Mouse (Mus musculus) liver, embryonic 14.5 days (tissue): ENCODE measurements around the gene AL731706.1. TPM values are rescaled to one million over a fixed set of nuclear protein-coding genes. Genes with fewer than 3 reads are reported as not detected.

Source experiments
- ATAC-seq: fragments of 200-750 bp; cut with Nextera tagmentation; 2 replicates; pipeline ENCODE4 v1.8.0; 2017; ENCODE audit warnings: moderate number of reproducible peaks, mild to moderate bottlenecking, moderate library complexity; ENCODE audit not compliant: insufficient read depth
- DNase-seq, 3 experiments: peaks; one replicate each; pipeline ENCODE4 v3.0.0-alpha.2; 2012 to 2013; ENCODE audit warnings: low read depth in 3 of 3, low spot score in 3 of 3
- H3K27ac ChIP-seq: fragments of 300-500 bp; sonication (generic); 2 replicates; pipeline ENCODE4 v1.5.1; 2014; ENCODE audit warnings: moderate library complexity, mild to moderate bottlenecking, control low read depth, inconsistent platforms
- H3K27me3 ChIP-seq: fragments of 300-500 bp; sonication (generic); 2 replicates; pipeline ENCODE4 v1.6.1; 2014; ENCODE audit warnings: mild to moderate bottlenecking, low read length, moderate library complexity; ENCODE audit not compliant: control insufficient read depth, insufficient read depth
- H3K36me3 ChIP-seq: fragments of 300-500 bp; sonication (generic); replicated peaks from 2 replicates; pipeline ENCODE4 v1.6.1; 2014; ENCODE audit warnings: low read depth; ENCODE audit not compliant: control insufficient read depth, insufficient read depth
- H3K4me1 ChIP-seq, 2 experiments: fragments of 200-500 bp in 1 of 2; fragments of 300-500 bp in 1 of 2; sonication (generic) in 1 of 2; replicated peaks; 2 replicates each; pipeline ENCODE4 v1.6.1; 2012 to 2014; ENCODE audit warnings: antibody characterized with exemption in 1 of 2, inconsistent platforms in 1 of 2, low read length in 1 of 2; ENCODE audit not compliant: control insufficient read depth in 2 of 2, insufficient read depth in 2 of 2
- H3K4me2 ChIP-seq: fragments of 300-500 bp; sonication (generic); 2 replicates; pipeline ENCODE4 v1.6.1; 2014; ENCODE audit warnings: low read depth, mild to moderate bottlenecking, control low read depth, moderate library complexity
- H3K4me3 ChIP-seq, 2 experiments: fragments of 200-500 bp in 1 of 2; fragments of 300-500 bp in 1 of 2; sonication (generic) in 1 of 2; 2 replicates each; pipeline ENCODE4 v1.5.1; 2012 to 2014; ENCODE audit warnings: low read depth in 2 of 2, low read length in 2 of 2, mild to moderate bottlenecking in 2 of 2, control low read depth in 1 of 2, inconsistent platforms in 1 of 2, moderate library complexity in 1 of 2; ENCODE audit not compliant: insufficient read depth in 1 of 2
- H3K9ac ChIP-seq: fragments of 300-500 bp; sonication (generic); replicated peaks from 2 replicates; pipeline ENCODE4 v1.6.1; 2014; ENCODE audit warnings: mild to moderate bottlenecking, control low read depth, moderate library complexity
- H3K9me3 ChIP-seq: fragments of 300-500 bp; sonication (generic); 2 replicates; pipeline ENCODE4 v1.6.1; 2016; ENCODE audit warnings: low read length, mixed read lengths; ENCODE audit not compliant: control insufficient read depth
- CTCF ChIP-seq: IDR thresholded peaks from 2 replicates; pipeline ENCODE4 v1.5.1; 2016; ENCODE audit warnings: antibody characterized with exemption, low read depth, control low read depth
- EP300 ChIP-seq: IDR thresholded peaks from 2 replicates; pipeline ENCODE4 v1.6.1; 2016; ENCODE audit warnings: antibody characterized with exemption, low read depth
- WGBS: fragments of 180-500 bp; shearing (Covaris S2); extraction: QIAGEN DNeasy Blood & Tissue Kit; methylation state at CpG from one replicate; pipeline ENCODE4 v1.1.7; 2014; ENCODE audit not compliant: insufficient replicate concordance; 5-methylcytosine and 5-hydroxymethylcytosine counted together
- polyA plus RNA-seq, 2 experiments: library from polyadenylated mRNA; depleted of rRNA in 1 of 2; stranded (reverse) in 1 of 2; unstranded in 1 of 2; fragments of >200 nt; fragmentation: Nextera tagmentation in 1 of 2; extraction: Ambion mirVana in 1 of 2; gene quantifications; 2 replicates each; pipeline versions ENCODE4 v1.2.1 to v1.2.3; 2012 to 2014

The AL731706.1 gene
- polyA plus RNA-seq, 2 experiments, result 8.8 to 19.5 TPM

DNA sequence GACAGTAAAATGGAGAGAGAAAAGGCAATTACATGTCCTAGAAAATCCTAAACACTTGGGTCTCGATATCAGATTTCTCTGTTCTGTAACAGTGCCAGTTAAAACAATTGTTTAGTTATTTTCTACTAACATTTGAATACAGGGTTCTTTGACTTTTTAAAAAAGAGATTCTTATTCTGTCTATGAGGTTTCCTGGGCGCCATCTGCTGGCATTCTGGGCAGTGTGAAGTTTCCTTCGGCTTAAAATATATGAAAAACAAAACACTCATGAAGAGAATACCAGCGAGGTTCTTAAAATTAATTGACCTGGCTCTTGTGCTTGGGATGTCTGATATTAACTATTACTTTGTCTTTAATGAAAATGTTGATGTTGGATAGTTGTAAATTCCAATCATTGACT lies 4.3 kb downstream of the AL731706.1 start:
- H3K4me2 ChIP-seq, result no peak overlapping the region
- TF ChIP-seq CTCF, result no peak
- TF ChIP-seq EP300, result no peak
- DNase-seq (no peak), ATAC-seq (no peak)
- peaks cover 5% of the 10 kb centered on the region in 2 experiments for H3K4me1 ChIP-seq
- H3K4me3 ChIP-seq, result no peak overlapping the region
- 58% methylated on average over 4 of the region's 4 CpGs for WGBS
- no peaks in the 10 kb centered on the region for H3K9me3 ChIP-seq
- peaks cover 5% of the 10 kb centered on the region; the same call in 1 of the 2 replicates for H3K36me3 ChIP-seq
- no peak overlapping the region for H3K27ac ChIP-seq
- no peak overlapping the region for H3K9ac ChIP-seq
- H3K27me3 ChIP-seq, result no peaks in the 10 kb centered on the region

DNA sequence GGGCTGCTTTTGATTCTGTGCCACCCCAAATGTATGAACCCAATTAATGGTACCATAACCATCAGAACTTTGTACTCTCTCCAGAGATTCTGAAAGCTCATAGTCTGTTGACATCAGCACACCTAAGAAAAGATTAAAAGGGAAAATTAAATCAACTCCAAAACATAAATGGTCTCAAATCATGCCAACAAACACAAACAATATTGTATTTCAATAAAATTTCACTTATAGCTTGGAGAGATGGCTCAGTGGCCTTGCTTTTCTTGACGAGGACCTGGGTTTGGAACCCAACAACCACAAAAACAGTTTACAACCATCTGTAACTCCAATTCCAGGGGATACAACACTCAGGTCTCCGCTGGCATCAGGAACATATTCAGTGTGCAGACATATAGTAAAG lies 5.6 kb downstream of the AL731706.1 start, which contains the start of gene AL731706.2:
Gene AL731706.2 (minus strand): TSS at position 101 of the 400 bp plus-strand sequence.
- WGBS, result 68% methylated on average over 2 of the region's 2 CpGs
- DNase-seq (no peak), ATAC-seq (no peak)
- no peaks in the 10 kb centered on the region for H3K27me3 ChIP-seq
- peaks cover 13% of the 10 kb centered on the region for H3K36me3 ChIP-seq
- TF ChIP-seq EP300 (no peak), CTCF (no peak)
- H3K27ac ChIP-seq, result no peak within 1 kb of the TSS
- H3K4me2 ChIP-seq, result no peak within 1 kb of the TSS
- no peak within 1 kb of the TSS for H3K4me3 ChIP-seq
- H3K4me1 ChIP-seq, result peaks cover 5% of the 10 kb centered on the region in 2 experiments
- no peak within 1 kb of the TSS for H3K9ac ChIP-seq
- H3K9me3 ChIP-seq, result no peaks in the 10 kb centered on the region

DNA sequence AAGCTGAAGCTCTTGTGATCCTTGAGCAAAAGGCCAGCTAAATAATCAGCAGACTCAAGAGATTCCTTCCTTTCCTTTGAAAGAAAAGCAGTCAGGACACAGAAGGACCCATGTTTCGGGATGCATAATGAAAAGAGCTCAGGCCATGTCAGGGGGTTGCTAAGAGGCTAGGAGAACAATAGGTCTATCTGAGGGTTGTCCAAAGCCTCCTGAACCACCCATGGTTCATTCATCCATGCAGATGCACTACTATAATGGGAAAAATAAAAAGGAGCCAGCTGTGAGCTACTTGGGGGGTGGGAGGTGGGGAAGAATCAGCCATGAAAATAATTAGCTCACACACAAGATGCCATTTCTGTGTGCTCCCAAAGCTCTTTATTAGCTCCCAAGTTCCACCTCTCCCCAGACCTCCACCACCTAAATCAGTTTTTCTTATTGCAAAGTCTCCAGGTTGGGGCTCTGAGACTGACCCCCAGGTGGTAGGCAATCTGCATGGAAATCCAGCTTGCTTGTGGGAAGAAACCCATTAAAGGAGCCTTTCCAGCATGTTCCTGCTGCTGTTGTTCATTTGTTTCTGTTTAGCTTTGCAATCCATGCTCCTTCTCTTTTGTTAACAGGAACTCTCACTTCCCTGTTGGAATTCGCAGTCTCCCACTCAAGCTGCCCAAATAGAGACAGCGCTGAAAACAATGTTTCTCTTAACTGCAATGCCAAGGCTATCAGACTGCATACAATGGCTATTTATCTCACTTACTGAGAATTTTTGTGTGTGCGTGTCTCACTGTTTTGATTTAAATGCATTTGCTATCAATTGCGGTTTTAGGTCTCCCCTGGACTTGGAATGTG lies 36.4 kb downstream of the AL731706.1 start:
- Histone ChIP-seq H3K27me3 (no peaks in the 10 kb centered on the region), H3K9me3 (no peaks in the 10 kb centered on the region), H3K9ac (no peak overlapping the region), H3K36me3 (no peaks in the 10 kb centered on the region), H3K4me3 (no peak overlapping the region), H3K4me1 (no peaks in the 10 kb centered on the region), H3K4me2 (no peak overlapping the region), H3K27ac (no peak overlapping the region)
- no peak for TF ChIP-seq CTCF
- TF ChIP-seq EP300, result no peak
- no peak for ATAC-seq
- DNase-seq, result no peak
- 46% methylated on average over 5 of the region's 5 CpGs for WGBS

DNA sequence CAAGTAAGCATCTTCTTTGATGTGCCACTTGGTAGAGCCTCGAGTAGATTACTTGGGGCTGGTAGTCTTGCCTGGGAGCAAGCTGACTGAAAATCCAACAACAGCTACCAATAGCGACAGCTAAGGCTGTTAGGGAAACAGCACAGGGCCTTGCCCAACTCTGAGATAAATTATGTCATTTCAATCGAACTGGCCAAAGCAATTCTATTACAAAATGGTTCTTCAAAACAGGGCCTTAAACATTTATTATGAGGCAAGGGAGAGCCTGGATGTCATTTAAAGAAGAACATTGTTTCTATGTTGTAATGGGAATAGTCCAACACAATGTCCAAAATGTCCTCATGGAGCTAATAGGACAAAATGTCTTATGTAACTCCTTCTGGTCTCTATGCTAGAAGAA lies 40.8 kb downstream of the AL731706.1 start:
- Histone ChIP-seq H3K9ac (no peak overlapping the region), H3K4me1 (no peaks in the 10 kb centered on the region), H3K36me3 (no peaks in the 10 kb centered on the region), H3K4me2 (no peak overlapping the region), H3K4me3 (no peak overlapping the region), H3K27me3 (no peaks in the 10 kb centered on the region), H3K9me3 (no peaks in the 10 kb centered on the region), H3K27ac (no peak overlapping the region)
- ATAC-seq (no peak), DNase-seq (no peak)
- WGBS, result 31% methylated on average over 3 of the region's 3 CpGs
- TF ChIP-seq CTCF (no peak), EP300 (no peak)

DNA sequence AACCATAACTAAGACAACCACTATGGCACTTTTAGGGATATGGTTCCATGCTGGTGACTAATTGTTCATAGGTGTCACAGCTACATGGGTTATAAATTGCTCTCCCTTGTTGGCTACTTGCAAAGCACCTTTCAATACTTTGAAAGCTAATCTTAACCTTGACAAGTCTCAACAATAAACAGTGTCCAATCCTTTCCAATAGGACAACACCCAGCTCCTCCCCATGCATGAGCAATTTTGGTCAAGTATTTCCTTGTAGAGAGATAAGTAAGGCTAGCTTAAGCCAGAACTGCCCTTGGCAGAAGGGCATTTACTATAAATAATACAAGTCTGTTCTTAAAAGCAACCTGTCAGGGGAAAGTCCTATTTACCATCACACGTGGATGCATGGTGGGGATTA lies 53.2 kb downstream of the AL731706.1 start:
- no peak for DNase-seq
- no peak for TF ChIP-seq EP300
- no peak for TF ChIP-seq CTCF
- H3K27ac ChIP-seq, result no peak overlapping the region
- WGBS, result 33% methylated on average over 1 of the region's 1 CpGs
- no peak overlapping the region for H3K4me3 ChIP-seq
- H3K27me3 ChIP-seq, result no peaks in the 10 kb centered on the region
- no peaks in the 10 kb centered on the region for H3K36me3 ChIP-seq
- no peak for ATAC-seq
- H3K9ac ChIP-seq, result no peak overlapping the region
- H3K4me2 ChIP-seq, result no peak overlapping the region
- no peaks in the 10 kb centered on the region for H3K9me3 ChIP-seq
- no peaks in the 10 kb centered on the region for H3K4me1 ChIP-seq
